Mouse (Mus musculus) heart, adult 2 months (tissue): ENCODE results near the gene Grwd1. TPM values are rescaled to one million over a fixed set of nuclear protein-coding genes. Genes with fewer than 3 reads are reported as not detected.
"Not testable (repeated sequence)": the region's sequence is repeated elsewhere in the genome, so short reads cannot be mapped to it uniquely, and the experiment has no call there.

ENCODE experiments used
- DNase-seq, 2 experiments: peaks; one replicate each; pipeline ENCODE4 v3.0.0; 2021
- H3K27ac ChIP-seq: fragments of 200-600 bp; 2 replicates; pipeline ENCODE4 v1.8.1; 2022
- H3K27me3 ChIP-seq: fragments of 200-500 bp; 2 replicates; pipeline ENCODE4 v1.6.1; 2012; ENCODE audit warnings: mild to moderate bottlenecking, low read length, inconsistent platforms, mixed read lengths; ENCODE audit not compliant: control insufficient read depth, insufficient read depth
- H3K36me3 ChIP-seq: fragments of 200-500 bp; 2 replicates; pipeline ENCODE4 v1.6.1; 2012; ENCODE audit warnings: low read length, inconsistent platforms; ENCODE audit not compliant: control insufficient read depth, insufficient read depth
- H3K4me1 ChIP-seq: fragments of 200-500 bp; 2 replicates; pipeline ENCODE4 v1.6.1; 2011; ENCODE audit warnings: low read length; ENCODE audit not compliant: control insufficient read depth, insufficient read depth
- H3K4me3 ChIP-seq: fragments of 200-600 bp; 2 replicates; pipeline ENCODE4 v1.8.1; 2022
- H3K79me2 ChIP-seq: fragments of 200-500 bp; replicated peaks from 2 replicates; pipeline ENCODE4 v1.6.1; 2012; ENCODE audit warnings: mild to moderate bottlenecking, inconsistent platforms, low read length, moderate library complexity, mixed read lengths; ENCODE audit not compliant: control insufficient read depth, insufficient read depth
- H3K9ac ChIP-seq: fragments of 200-500 bp; 2 replicates; pipeline ENCODE4 v1.6.1; 2012; ENCODE audit warnings: low read depth, mild to moderate bottlenecking, control low read depth, inconsistent platforms, low read length, mixed read lengths
- CTCF ChIP-seq: fragments of 200-600 bp; IDR thresholded peaks from 2 replicates; pipeline ENCODE4 v1.8.1; 2022; ENCODE audit warnings: antibody characterized with exemption, mild to moderate bottlenecking, moderate library complexity
- EP300 ChIP-seq: fragments of 200-500 bp; IDR thresholded peaks from 2 replicates; pipeline ENCODE4 v1.6.1; 2011; ENCODE audit warnings: low read depth, low read length, control low read depth; ENCODE audit not compliant: insufficient read depth
- POLR2A ChIP-seq: fragments of 200-500 bp; IDR thresholded peaks from 2 replicates; pipeline ENCODE4 v1.6.1; 2011; ENCODE audit warnings: mild to moderate bottlenecking, low read depth, low read length, control low read depth; ENCODE audit not compliant: insufficient read depth
- WGBS: fragments of 180-500 bp; shearing (Covaris S2); methylation state at CpG from one replicate; pipeline ENCODE4 v1.1.7; 2018; 5-methylcytosine and 5-hydroxymethylcytosine counted together
- intact Hi-C: fragments of 180-260 bp; cut with DNase I; formaldehyde crosslinking; loops from one replicate; pipeline ENCODE4 v1.15.1; 2025
- long read RNA-seq: library from polyadenylated mRNA; stranded (forward); transcript quantifications from one replicate; pipeline ENCODE4 v2.0.0, GENCODE M21; 2021
- polyA plus RNA-seq: library from polyadenylated mRNA; depleted of rRNA; stranded (reverse); fragments of >200 nt; gene quantifications from 2 replicates; pipeline ENCODE4 v1.2.3, GENCODE M21; 2012; rRNA removed
- total RNA-seq, 2 experiments: library from RNA; stranded (reverse); gene quantifications; 2 replicates each; pipeline ENCODE4 v1.2.3; 2021

The Grwd1 gene
- total RNA-seq = 10 to 100 TPM; 11.8 to 13.1 TPM
- polyA plus RNA-seq = 9.1 and 9.4 TPM in 2 replicates
- long read RNA-seq, transcript Grwd1-201 (7 exons, 1,898 nt) = major isoform, 28 of 29 reads
- long read RNA-seq, partial matches to known transcripts = 0 of 29 reads
- long read RNA-seq, other reads (novel, unspliced or antisense) = 1 of 29 reads

GRCm38 (mm10) chr7:45830427-45831127 is at the start of gene Grwd1:
Gene Grwd1 (minus strand): TSS chr7:45830944.
- no peak for TF ChIP-seq EP300
- TF ChIP-seq CTCF = 0 out of 2 replicates have a peak, but pooled peaks have one; percentile 8
- TF ChIP-seq POLR2A = peak; percentile 41
- Histone ChIP-seq H3K27me3 (peaks cover 23% of the 10 kb centered on the region), H3K79me2 (no peaks in the 10 kb centered on the region; the same call in 1 of the 2 replicates), H3K27ac (peak within 1 kb of the TSS; percentile 92), H3K4me3 (peak within 1 kb of the TSS; percentile 70), H3K36me3 (no peaks in the 10 kb centered on the region), H3K9ac (peak within 1 kb of the TSS; percentile 66), H3K4me1 (peaks cover 4% of the 10 kb centered on the region; the same call in 1 of the 2 replicates)
- under 1% methylated on average over 35 of the region's 35 CpGs for WGBS
- DNase-seq = peak; percentile 88 to 89
- intact Hi-C loops = loop anchor here (1.0 to 10.0 kb wide), 3 partner anchors 36 to 204 kb away; partner anchors contain the start of genes Abcc6, Nomo1 and Sphk2

- no peaks in the 10 kb centered on the region for H3K4me1 ChIP-seq
- WGBS = 98% methylated on average over 4 of the region's 4 CpGs
- no peak for TF ChIP-seq POLR2A
- no peak overlapping the region for H3K4me3 ChIP-seq
- no peak for DNase-seq
- no peaks in the 10 kb centered on the region for H3K36me3 ChIP-seq
- intact Hi-C loops = no loop called here
- no peak overlapping the region for H3K27ac ChIP-seq
- H3K9ac ChIP-seq = no peak overlapping the region
- no peaks in the 10 kb centered on the region for H3K27me3 ChIP-seq
- H3K79me2 ChIP-seq = peaks cover 3% of the 10 kb centered on the region
Observed at GRCm38 (mm10) chr7:45880531-45880930, 49.8 kb upstream of the Grwd1 start.

GRCm38 (mm10) chr7:45878278-45878677 is 47.5 kb upstream of the Grwd1 start, which contains the start of gene Grin2d:
Gene Grin2d (minus strand): TSS chr7:45878378.
- H3K4me3 ChIP-seq, H3K27me3 ChIP-seq, H3K79me2 ChIP-seq, intact Hi-C loops, H3K9ac ChIP-seq, H3K27ac ChIP-seq, H3K4me1 ChIP-seq, DNase-seq: not testable (repeated sequence)
- H3K36me3 ChIP-seq = peaks cover 10% of the 10 kb centered on the region
- WGBS = 91% methylated on average over 1 of the region's 1 CpGs

GRCm38 (mm10) chr7:45876895-45877294 is 46.2 kb upstream of the Grwd1 start:
- 97% methylated on average over 7 of the region's 7 CpGs for WGBS
- TF ChIP-seq EP300 = no peak
- no peak for TF ChIP-seq CTCF
- no peak for TF ChIP-seq POLR2A
- DNase-seq = no peak
- intact Hi-C loops = no loop called here
- Histone ChIP-seq H3K4me3 (no peak overlapping the region), H3K27me3 (no peaks in the 10 kb centered on the region), H3K9ac (no peak overlapping the region), H3K79me2 (peaks cover 9% of the 10 kb centered on the region), H3K4me1 (peaks cover 9% of the 10 kb centered on the region), H3K27ac (no peak overlapping the region), H3K36me3 (peaks cover 10% of the 10 kb centered on the region)

GRCm38 (mm10) chr7:45873061-45873947 is 42.6 kb upstream of the Grwd1 start:
- intact Hi-C loops = loop anchor here (1.0 to 2.0 kb wide), 2 partner anchors 23 to 49 kb away; partner anchors contain the start of genes Syngr4 and Tmem143
- Histone ChIP-seq H3K27ac (peak overlapping the region; percentile 92), H3K4me3 (peak overlapping the region; percentile 71), H3K27me3 (peaks cover 7% of the 10 kb centered on the region), H3K9ac (peak overlapping the region; percentile 69), H3K36me3 (peaks cover 10% of the 10 kb centered on the region), H3K4me1 (peaks cover 9% of the 10 kb centered on the region), H3K79me2 (peaks cover 9% of the 10 kb centered on the region; the same call in 1 of the 2 replicates)
- peak; percentile 78 to 82 for DNase-seq
- WGBS = under 1% methylated on average over 28 of the region's 28 CpGs
- TF ChIP-seq EP300 = no peak
- TF ChIP-seq POLR2A = peak; percentile 33; the same call in 1 of the 2 replicates
- peak; percentile 56 for TF ChIP-seq CTCF
